Mouse (Mus musculus): Measurements from ENCODE around the gene Yap1. TPM values are rescaled to one million over a fixed set of nuclear protein-coding genes. Genes with fewer than 3 reads are reported as not detected.

Yap1 gene
- polyA plus RNA-seq (2012; fragmentation: generic; extraction: Trizol): 10 to 100 TPM in 1 of 2 experiments, 1 to 10 TPM in 1; 5.4 to 33.2 TPM

GRCm38 (mm10) chr9:8004370-8004991, at the start of gene Yap1:
Gene Yap1, minus strand, starts transcription at chr9:8004596.

DNA sequence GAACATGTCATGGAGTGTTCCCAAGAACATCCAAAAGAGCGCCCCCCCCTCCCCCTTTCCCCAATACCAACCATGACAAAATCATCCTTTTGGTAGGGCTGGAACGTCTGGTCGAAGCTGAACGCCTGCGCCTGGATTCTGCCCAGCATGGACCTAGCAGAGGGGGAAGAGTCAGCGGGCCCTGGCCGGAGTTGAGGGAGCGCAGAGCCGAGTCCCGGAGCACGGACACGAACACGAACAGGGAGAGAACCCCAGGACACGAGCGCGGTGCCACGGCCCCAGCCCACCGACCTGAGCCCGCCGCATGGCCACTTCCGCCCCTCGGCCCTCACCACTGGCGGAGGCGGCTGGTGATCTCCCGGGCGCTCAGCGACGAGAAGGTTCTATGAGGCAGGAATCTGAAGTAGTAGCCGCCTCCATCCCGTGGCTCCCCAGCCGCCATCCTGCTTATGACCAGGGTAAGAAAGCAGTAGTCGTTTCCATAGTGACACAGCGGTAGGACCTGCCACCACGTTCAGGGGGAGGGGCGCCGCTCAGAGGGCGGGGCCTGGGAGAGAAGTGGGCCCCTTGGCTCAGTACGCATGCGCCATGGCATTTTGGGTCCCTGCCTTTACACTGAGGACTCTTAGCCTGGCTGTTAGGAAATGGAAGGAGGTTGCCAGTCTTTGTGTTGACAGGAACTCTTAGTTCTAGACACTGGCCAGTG, 38.1 kb upstream of the Yap1 start, which contains the start of gene Cfap300:
Gene Cfap300 (minus strand): TSS at position 486 of the 706 bp plus-strand sequence.

Other genes with a start within 250 kb of the Yap1 start
- gene Tmem123, start 240.6 kb downstream of the Yap1 start, polyA plus RNA-seq (2012; fragmentation: generic; extraction: Trizol): 10 to 100 TPM in 1 of 2 experiments, 1 to 10 TPM in 1; 1.5 to 10.8 TPM
- gene Birc2, start 167.5 kb downstream of the Yap1 start, polyA plus RNA-seq (2012; fragmentation: generic; extraction: Trizol): 1 to 10 TPM in 1 of 2 experiments, under 1 TPM in 1; 0.20 to 6.0 TPM
- gene Birc3, start 131.4 kb downstream of the Yap1 start, polyA plus RNA-seq (2012; fragmentation: generic; extraction: Trizol): 1 to 10 TPM in 1 of 2 experiments, under 1 TPM in 1; 0.46 to 6.4 TPM
- gene Cfap300, start 38.2 kb upstream of the Yap1 start, polyA plus RNA-seq (2012; fragmentation: generic; extraction: Trizol): 1 to 10 TPM in 1 of 2 experiments, under 1 TPM in 1; 0.43 to 3.4 TPM
- gene Cep126, start 129.7 kb upstream of the Yap1 start, polyA plus RNA-seq (2012; fragmentation: generic; extraction: Trizol): under 1 TPM; 0.06 to 0.32 TPM

All from C3H10T1/2 (cell line).